8 mouse cellular contexts compared by ENCODE assay signal in genomic region chr7:111082822-111083732, GRCm38 (mm10). TPM values are rescaled to one million over a fixed set of nuclear protein-coding genes. Genes with fewer than 3 reads are reported as not detected.
DNase-seq lines count a peak whose midpoint lies in the region; ATAC-seq and TF ChIP-seq lines count a peak whose summit lies in the region.

Eif4g2 (minus strand) TSS chr7:111083030.

- peak; percentile 99 for TF ChIP-seq POLR2A in testis, adult 2 months (IDR thresholded peaks at IDR 0.05; ENCODE audit: control insufficient read depth, low read depth, low read length)

- no peaks in the 10 kb centered on the region for H3K9me3 ChIP-seq in E14TG2a.4 (ENCODE audit: low read length)
- no peaks in the 10 kb centered on the region for H3K9me3 ChIP-seq in forebrain, embryonic 12.5 days
- no peaks in the 10 kb centered on the region for H3K9me3 ChIP-seq in heart, postnatal 0 days (replicated peaks; ENCODE audit: control insufficient read depth, low read length)
- no peaks in the 10 kb centered on the region for H3K9me3 ChIP-seq in liver, embryonic 16.5 days (replicated peaks; ENCODE audit: control insufficient read depth, low read length)
- no peaks in the 10 kb centered on the region for H3K9me3 ChIP-seq in neural tube, embryonic 13.5 days

- peak within 1 kb of the TSS; percentile 78 for H3K4me2 ChIP-seq in forebrain, embryonic 12.5 days
- H3K4me2 ChIP-seq in heart, postnatal 0 days (ENCODE audit: low read depth, low read length), result peak within 1 kb of the TSS; percentile 79
- H3K4me2 ChIP-seq in liver, embryonic 16.5 days (ENCODE audit: low read depth, low read length), result peak within 1 kb of the TSS; percentile 89
- peak within 1 kb of the TSS; percentile 94 for H3K4me2 ChIP-seq in neural tube, embryonic 13.5 days

- peak within 1 kb of the TSS; percentile 97 for H3K4me3 ChIP-seq in E14TG2a.4 (replicated peaks; ENCODE audit: low read length)
- H3K4me3 ChIP-seq in forebrain, embryonic 12.5 days (replicated peaks), result peak within 1 kb of the TSS; percentile 99
- H3K4me3 ChIP-seq in heart, postnatal 0 days (ENCODE audit: low read depth, low read length), result peak within 1 kb of the TSS; percentile 98
- peak within 1 kb of the TSS; percentile 100 for H3K4me3 ChIP-seq in liver, embryonic 16.5 days (ENCODE audit: low read depth, low read length)
- peak within 1 kb of the TSS; percentile 76 for H3K4me3 ChIP-seq in neural tube, embryonic 13.5 days
- H3K4me3 ChIP-seq in testis, adult 2 months (ENCODE audit: control insufficient read depth, low read depth, low read length), result peak within 1 kb of the TSS; percentile 91

- ATAC-seq in forebrain, embryonic 12.5 days (ENCODE audit: low FRiP score), result peak; percentile 99
- peak; percentile 97 for ATAC-seq in heart, postnatal 0 days (ENCODE audit: insufficient read depth, low read depth)
- ATAC-seq in liver, embryonic 16.5 days (ENCODE audit: low read depth), result peak; percentile 95
- peak; percentile 99 for ATAC-seq in neural tube, embryonic 13.5 days (ENCODE audit: low read depth)

- DNase-seq in c-Kit-positive CD71-positive TER-119-positive erythroid progenitor cells, embryonic 14.5 days (ENCODE audit: low spot score), result peak; percentile 97
- peak; percentile 100 for DNase-seq in heart, postnatal 0 days (ENCODE audit: low spot score)
- DNase-seq in kidney, postnatal 4 days, result peak; percentile 98 to 99

- H3K27ac ChIP-seq in forebrain, embryonic 12.5 days, result peak within 1 kb of the TSS; percentile 100
- H3K27ac ChIP-seq in heart, postnatal 0 days (ENCODE audit: low read depth), result peak within 1 kb of the TSS; percentile 100
- peak within 1 kb of the TSS; percentile 99 for H3K27ac ChIP-seq in liver, embryonic 16.5 days (ENCODE audit: low read length)
- peak within 1 kb of the TSS; percentile 100 for H3K27ac ChIP-seq in neural tube, embryonic 13.5 days (replicated peaks)
- peak within 1 kb of the TSS; percentile 98 for H3K27ac ChIP-seq in testis, adult 2 months (ENCODE audit: control insufficient read depth, insufficient read depth, low read depth, low read length)

- no peaks in the 10 kb centered on the region for H3K27me3 ChIP-seq in E14TG2a.4 (ENCODE audit: insufficient read depth, low read length)
- H3K27me3 ChIP-seq in forebrain, embryonic 12.5 days, result no peaks in the 10 kb centered on the region
- no peaks in the 10 kb centered on the region for H3K27me3 ChIP-seq in heart, postnatal 0 days (ENCODE audit: control insufficient read depth, insufficient read depth, low read length)
- H3K27me3 ChIP-seq in liver, embryonic 16.5 days (ENCODE audit: control insufficient read depth, insufficient read depth, low read depth, low read length), result no peaks in the 10 kb centered on the region
- no peaks in the 10 kb centered on the region for H3K27me3 ChIP-seq in neural tube, embryonic 13.5 days
- no peaks in the 10 kb centered on the region for H3K27me3 ChIP-seq in testis, adult 2 months (ENCODE audit: control insufficient read depth, insufficient read depth, low read length)

- peak within 1 kb of the TSS; percentile 100 for H3K9ac ChIP-seq in forebrain, embryonic 12.5 days
- peak within 1 kb of the TSS; percentile 99 for H3K9ac ChIP-seq in heart, postnatal 0 days (replicated peaks; ENCODE audit: low read depth, low read length)
- peak within 1 kb of the TSS; percentile 100 for H3K9ac ChIP-seq in liver, embryonic 16.5 days (ENCODE audit: low read depth, low read length)
- peak within 1 kb of the TSS; percentile 99 for H3K9ac ChIP-seq in neural tube, embryonic 13.5 days

- TF ChIP-seq EP300 in heart, postnatal 0 days (IDR thresholded peaks at IDR 0.05; ENCODE audit: low read depth), result peak; percentile 58

- under 1% methylated on average over 70 of the region's 70 CpGs for WGBS in forebrain, embryonic 12.5 days
- under 1% methylated on average over 65 of the region's 70 CpGs for WGBS in heart, postnatal 0 days
- under 1% methylated on average over 70 of the region's 70 CpGs for WGBS in liver, embryonic 16.5 days (ENCODE audit: insufficient replicate concordance)
- WGBS in neural tube, embryonic 13.5 days, result under 1% methylated on average over 70 of the region's 70 CpGs

- H3K4me1 ChIP-seq in E14TG2a.4 (replicated peaks; ENCODE audit: low read depth, low read length), result peaks cover 35% of the 10 kb centered on the region
- peaks cover 22% of the 10 kb centered on the region for H3K4me1 ChIP-seq in forebrain, embryonic 12.5 days
- H3K4me1 ChIP-seq in heart, postnatal 0 days (ENCODE audit: control insufficient read depth, insufficient read depth), result peaks cover 18% of the 10 kb centered on the region
- peaks cover 29% of the 10 kb centered on the region for H3K4me1 ChIP-seq in liver, embryonic 16.5 days (ENCODE audit: control insufficient read depth, low read depth, low read length)
- H3K4me1 ChIP-seq in neural tube, embryonic 13.5 days (replicated peaks), result peaks cover 33% of the 10 kb centered on the region
- H3K4me1 ChIP-seq in testis, adult 2 months (ENCODE audit: control insufficient read depth, insufficient read depth, low read length), result peaks cover 7% of the 10 kb centered on the region; the same call in 1 of the 2 replicates

- H3K36me3 ChIP-seq in E14TG2a.4 (ENCODE audit: insufficient read depth, low read length), result peaks cover 38% of the 10 kb centered on the region
- peaks cover 33% of the 10 kb centered on the region for H3K36me3 ChIP-seq in forebrain, embryonic 12.5 days (replicated peaks)
- peaks cover 35% of the 10 kb centered on the region for H3K36me3 ChIP-seq in heart, postnatal 0 days (replicated peaks; ENCODE audit: control insufficient read depth, insufficient read depth, low read length)
- peaks cover 32% of the 10 kb centered on the region for H3K36me3 ChIP-seq in liver, embryonic 16.5 days (ENCODE audit: control insufficient read depth, insufficient read depth)
- peaks cover 37% of the 10 kb centered on the region for H3K36me3 ChIP-seq in neural tube, embryonic 13.5 days
- peaks cover 4% of the 10 kb centered on the region for H3K36me3 ChIP-seq in testis, adult 2 months (ENCODE audit: control insufficient read depth, insufficient read depth, low read length)

- TF ChIP-seq CTCF in E14TG2a.4 (conservative IDR thresholded peaks at IDR 0.05; ENCODE audit: low read length), result no peak
- TF ChIP-seq CTCF in heart, postnatal 0 days (IDR thresholded peaks at IDR 0.05; ENCODE audit: low read depth), result no peak
- TF ChIP-seq CTCF in testis, adult 2 months (IDR thresholded peaks at IDR 0.05; ENCODE audit: control insufficient read depth, insufficient read depth, insufficient replicate concordance, low read depth, low read length), result no peak

RNA-seq across cellular contexts. Expression of gene Eif4g2, which starts in this region (rescaled TPM):
- polyA plus RNA-seq in forebrain, embryonic 12.5 days (2016; fragmentation: Nextera tagmentation; extraction: Ambion mirVana), result 1,554 and 1,700 TPM in 2 replicates
- 211 and 470 TPM in 2 replicates for total RNA-seq in heart, postnatal 0 days (2014; rRNA removed; ENCODE audit: low replicate concordance)
- 393 and 422 TPM in 2 replicates for polyA plus RNA-seq in heart, postnatal 0 days (2015; fragmentation: Nextera tagmentation; extraction: Ambion mirVana)
- polyA plus RNA-seq in liver, embryonic 16.5 days (2015; fragmentation: Nextera tagmentation; extraction: Ambion mirVana), result 332 and 350 TPM in 2 replicates
- 1,234 and 1,331 TPM in 2 replicates for polyA plus RNA-seq in neural tube, embryonic 13.5 days (2015; fragmentation: Nextera tagmentation; extraction: Ambion mirVana)
- polyA plus RNA-seq in testis, adult 2 months (2012; rRNA removed), result 156 and 167 TPM in 2 replicates

Comparison
In these comparisons a context has a peak if more than half of its experiments do, and no peak if none do; other contexts are left out.
1. Peak in every context shown above with its lines: DNase-seq, ATAC-seq, H3K4me3 ChIP-seq and H3K27ac ChIP-seq.